Mouse (Mus musculus) megakaryocyte, embryonic 14.5 days (primary cell): ENCODE data around the gene Fpr1.

ENCODE experiments used
- FLI1 ChIP-seq: IDR thresholded peaks from 2 replicates; pipeline ENCODE4 v1.6.1; 2012; ENCODE audit warnings: low read length, inconsistent platforms, mixed read lengths
- GATA1 ChIP-seq: IDR thresholded peaks from 3 replicates; pipeline ENCODE4 v1.6.1; 2012; ENCODE audit warnings: mixed read lengths, low read length, inconsistent platforms, borderline replicate concordance

DNA sequence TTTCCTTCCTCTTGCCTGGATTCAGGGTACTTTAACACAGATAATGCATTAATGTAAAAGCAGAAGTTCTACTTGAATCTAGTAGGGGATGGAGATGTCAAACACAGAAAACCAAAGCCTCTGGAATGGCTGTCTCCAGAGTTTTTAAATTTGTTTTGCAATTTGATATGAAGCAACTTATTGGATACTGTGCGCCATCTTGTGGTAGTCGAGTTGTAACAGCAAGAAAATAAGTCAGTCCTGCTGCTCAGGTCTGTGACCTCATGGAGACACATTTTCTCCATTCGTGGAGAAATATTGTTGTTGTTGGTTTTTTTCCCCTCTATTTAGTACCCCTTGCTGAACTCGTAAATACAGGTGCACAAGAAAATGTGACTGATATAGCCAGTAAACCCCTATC, 12.3 kb upstream of the Fpr1 start:
- TF ChIP-seq FLI1 (no peak), GATA1 (no peak)
